13 mouse cellular contexts compared by ENCODE assay signal in the genomic region with DNA sequence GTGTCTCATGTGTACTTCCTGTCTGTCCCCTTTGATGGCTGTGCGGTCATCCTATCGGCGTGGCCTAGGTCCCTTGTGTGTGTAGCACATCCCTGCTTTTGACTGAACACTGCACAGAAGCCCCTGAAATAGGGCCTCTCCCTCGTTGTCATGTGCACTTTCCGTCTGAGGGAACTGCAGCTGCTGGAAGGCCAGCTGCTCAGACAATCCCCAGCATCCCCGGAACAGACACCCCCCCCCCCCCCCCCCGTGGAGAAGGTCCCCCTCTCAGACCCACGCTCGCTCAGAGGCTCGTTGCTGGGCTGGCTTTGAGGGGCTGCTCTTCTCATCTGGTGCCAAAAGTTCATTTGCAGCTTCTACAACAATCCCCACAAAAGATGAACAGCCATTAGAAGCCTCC. TPM values are rescaled to one million over a fixed set of nuclear protein-coding genes. Genes with fewer than 3 reads are reported as not detected.
DNase-seq lines count a peak whose midpoint lies in the region; ATAC-seq lines count a peak whose summit lies in the region.
"Had no signal": no experiment of that assay in that cellular context is flagged by ENCODE, and none has a peak within 500 bp of the region (broad histone marks: within the 10 kb centered on the region; RNA-seq: fewer than 3 reads in every experiment).

No protein-coding gene starts in this region.

- H3K4me2 ChIP-seq in neural tube, embryonic 11.5 days (ENCODE audit: low read depth) = no peak overlapping the region
- H3K4me2 ChIP-seq in hindbrain, embryonic 15.5 days = no peak overlapping the region
- H3K4me2 ChIP-seq in midbrain, embryonic 16.5 days (ENCODE audit: low read length) = no peak overlapping the region
- H3K4me2 ChIP-seq: limb, embryonic 15.5 days had no signal

- peak; percentile 53 for DNase-seq in neural tube, embryonic 11.5 days (ENCODE audit: low spot score)
- DNase-seq in neural tube, embryonic 10.5 days (ENCODE audit: extremely low spot score, low spot score) = no peak
- DNase-seq in Muller cell, postnatal 12 days (ENCODE audit: inconsistent ontology term) = no peak
- DNase-seq in left cerebral cortex, postnatal 4 days = no peak
- no peak for DNase-seq in layer of hippocampus, adult 11-12 months (ENCODE audit: low spot score)
- DNase-seq: layer of hippocampus, adult 9-11 months; lung, postnatal 4 days; thymus, postnatal 36 days had no signal

- H3K27me3 ChIP-seq in neural tube, embryonic 11.5 days (ENCODE audit: control insufficient read depth, insufficient read depth, low read length) = no peaks in the 10 kb centered on the region
- no peaks in the 10 kb centered on the region for H3K27me3 ChIP-seq in hindbrain, embryonic 15.5 days
- no peaks in the 10 kb centered on the region for H3K27me3 ChIP-seq in midbrain, embryonic 16.5 days (ENCODE audit: control insufficient read depth, insufficient read depth, low read depth, low read length)

- H3K36me3 ChIP-seq in neural tube, embryonic 11.5 days (ENCODE audit: control insufficient read depth, insufficient read depth, low read length) = no peaks in the 10 kb centered on the region
- no peaks in the 10 kb centered on the region for H3K36me3 ChIP-seq in hindbrain, embryonic 15.5 days
- H3K36me3 ChIP-seq in midbrain, embryonic 16.5 days (ENCODE audit: control insufficient read depth, insufficient read depth, low read length) = no peaks in the 10 kb centered on the region
- H3K36me3 ChIP-seq: limb, embryonic 15.5 days had no signal

- peak; percentile 83 for ATAC-seq in neural tube, embryonic 11.5 days (ENCODE audit: insufficient read depth, low FRiP score, low TSS enrichment)
- peak; percentile 43; the same call in 1 of the 2 replicates for ATAC-seq in hindbrain, embryonic 15.5 days (ENCODE audit: low FRiP score, low read depth)
- peak; percentile 46; the same call in 1 of the 2 replicates for ATAC-seq in midbrain, embryonic 16.5 days
- ATAC-seq in cerebellum, adult (ENCODE audit: insufficient number of reproducible peaks, low FRiP score, low TSS enrichment) = no peak
- ATAC-seq: inflammation-experienced regulatory T-cells, adult 6 months had no signal

- no peak overlapping the region for H3K4me3 ChIP-seq in neural tube, embryonic 11.5 days (ENCODE audit: low read depth, low read length)
- no peak overlapping the region for H3K4me3 ChIP-seq in hindbrain, embryonic 15.5 days
- H3K4me3 ChIP-seq in midbrain, embryonic 16.5 days (ENCODE audit: low read depth, low read length) = no peak overlapping the region
- H3K4me3 ChIP-seq: limb, embryonic 15.5 days had no signal

- H3K9me3 ChIP-seq in neural tube, embryonic 11.5 days (ENCODE audit: control insufficient read depth, low read length) = no peaks in the 10 kb centered on the region
- H3K9me3 ChIP-seq in hindbrain, embryonic 15.5 days = no peaks in the 10 kb centered on the region
- H3K9me3 ChIP-seq in midbrain, embryonic 16.5 days (replicated peaks; ENCODE audit: control insufficient read depth, low read length, poor library complexity, severe bottlenecking) = no peaks in the 10 kb centered on the region
- H3K9me3 ChIP-seq: limb, embryonic 15.5 days had no signal

- no peak overlapping the region for H3K9ac ChIP-seq in neural tube, embryonic 11.5 days (ENCODE audit: low read length)
- no peak overlapping the region for H3K9ac ChIP-seq in hindbrain, embryonic 15.5 days
- H3K9ac ChIP-seq in midbrain, embryonic 16.5 days (ENCODE audit: low read depth, low read length) = no peak overlapping the region
- H3K9ac ChIP-seq: limb, embryonic 15.5 days had no signal

- intact Hi-C loops in left cerebral cortex, postnatal 4 days (cut with DNase I) = no loop called here

- peak overlapping the region; percentile 79 for H3K27ac ChIP-seq in neural tube, embryonic 11.5 days (ENCODE audit: low read depth, low read length)
- H3K27ac ChIP-seq in hindbrain, embryonic 15.5 days (replicated peaks) = 0 out of 2 replicates have a peak overlapping the region, but pooled peaks have one; percentile 52
- H3K27ac ChIP-seq in midbrain, embryonic 16.5 days (ENCODE audit: low read length) = 0 out of 2 replicates have a peak overlapping the region, but pooled peaks have one; percentile 10
- H3K27ac ChIP-seq: limb, embryonic 15.5 days had no signal

- H3K4me1 ChIP-seq in neural tube, embryonic 11.5 days (ENCODE audit: control insufficient read depth, insufficient read depth, low read length) = peaks cover 8% of the 10 kb centered on the region; the same call in 1 of the 2 replicates
- H3K4me1 ChIP-seq in hindbrain, embryonic 15.5 days (replicated peaks) = peaks cover 15% of the 10 kb centered on the region
- H3K4me1 ChIP-seq in midbrain, embryonic 16.5 days (ENCODE audit: control insufficient read depth, insufficient read depth, low read length) = peaks cover 12% of the 10 kb centered on the region

- WGBS in neural tube, embryonic 11.5 days = 30% methylated on average over 6 of the region's 10 CpGs
- whole genome bisulfite sequencing in hindbrain, embryonic 15.5 days = 8% methylated on average over 10 of the region's 10 CpGs
- WGBS in midbrain, embryonic 16.5 days = 12% methylated on average over 6 of the region's 10 CpGs

RNA-seq across cellular contexts. Expression of a gene that starts 11.0 kb away (rescaled TPM):
- polyA plus RNA-seq in neural tube, embryonic 11.5 days (2014; fragmentation: Nextera tagmentation; extraction: Ambion mirVana) = 2.8 TPM in 2 replicates
- 5.5 and 7.9 TPM in 2 replicates for polyA plus RNA-seq in hindbrain, embryonic 15.5 days (2015; fragmentation: Nextera tagmentation; extraction: Ambion mirVana)
- 6.8 TPM in 2 replicates for polyA plus RNA-seq in midbrain, embryonic 16.5 days (2015; fragmentation: Nextera tagmentation; extraction: Ambion mirVana)
- total RNA-seq in left cerebral cortex, postnatal 4 days (2021) = 10 to 100 TPM; 11.8 to 15.9 TPM
- polyA plus RNA-seq: inflammation-experienced regulatory T-cells, adult 6 months had no signal

Comparison
In these comparisons a context has a peak if more than half of its experiments do, and no peak if none do; other contexts are left out.
1. H3K27ac ChIP-seq: peak in every context shown above with its lines; median percentile 79 in neural tube, embryonic 11.5 days; 52 in hindbrain, embryonic 15.5 days; 10 in midbrain, embryonic 16.5 days.